Mouse (Mus musculus) limb, embryonic 14.5 days (tissue): ENCODE data around the gene Gsc. TPM values are rescaled to one million over a fixed set of nuclear protein-coding genes. Genes with fewer than 3 reads are reported as not detected.
A peak's percentile ranks its signal among the peaks of the same experiment; 100 is the strongest.

Experiments
- ATAC-seq: fragments of 200-750 bp; cut with Nextera tagmentation; 2 replicates; pipeline ENCODE4 v1.8.0; 2017; ENCODE audit warnings: low read depth, moderate number of reproducible peaks, moderate TSS enrichment; ENCODE audit not compliant: low FRiP score
- DNase-seq: peaks from one replicate; pipeline ENCODE4 v3.0.0-alpha.2; 2015; ENCODE audit warnings: low spot score
- H3K27ac ChIP-seq: fragments of 300-500 bp; sonication (generic); replicated peaks from 2 replicates; pipeline ENCODE4 v1.5.1; 2014; ENCODE audit warnings: low read depth, mild to moderate bottlenecking, low read length, moderate library complexity, mixed read lengths
- H3K27me3 ChIP-seq: fragments of 300-500 bp; sonication (generic); 2 replicates; pipeline ENCODE4 v1.6.1; 2014; ENCODE audit warnings: low read length, mixed read lengths; ENCODE audit not compliant: control insufficient read depth, insufficient read depth
- H3K36me3 ChIP-seq: fragments of 300-500 bp; sonication (generic); 2 replicates; pipeline ENCODE4 v1.6.1; 2014; ENCODE audit warnings: mild to moderate bottlenecking, low read length, moderate library complexity, mixed read lengths; ENCODE audit not compliant: control insufficient read depth, insufficient read depth
- H3K4me1 ChIP-seq: fragments of 300-500 bp; sonication (generic); 2 replicates; pipeline ENCODE4 v1.6.1; 2014; ENCODE audit warnings: antibody characterized with exemption, low read length, mixed read lengths; ENCODE audit not compliant: control insufficient read depth, insufficient read depth
- H3K4me2 ChIP-seq: fragments of 300-500 bp; sonication (generic); replicated peaks from 2 replicates; pipeline ENCODE4 v1.6.1; 2014; ENCODE audit warnings: low read depth, mild to moderate bottlenecking, low read length, moderate library complexity; ENCODE audit not compliant: severe bottlenecking
- H3K4me3 ChIP-seq: fragments of 300-500 bp; sonication (generic); replicated peaks from 2 replicates; pipeline ENCODE4 v1.5.1; 2014; ENCODE audit warnings: low read length
- H3K9ac ChIP-seq: fragments of 300-500 bp; sonication (generic); 2 replicates; pipeline ENCODE4 v1.6.1; 2014; ENCODE audit warnings: mild to moderate bottlenecking, low read depth, low read length, moderate library complexity; ENCODE audit not compliant: severe bottlenecking
- H3K9me3 ChIP-seq: fragments of 300-500 bp; sonication (generic); 2 replicates; pipeline ENCODE4 v1.6.1; 2016; ENCODE audit warnings: low read length; ENCODE audit not compliant: control insufficient read depth
- POLR2A ChIP-seq: fragments of 200-500 bp; IDR thresholded peaks from 2 replicates; pipeline ENCODE4 v1.8.0; 2012; ENCODE audit warnings: inconsistent platforms, mild to moderate bottlenecking, moderate library complexity, borderline replicate concordance; ENCODE audit not compliant: insufficient read depth, insufficient read length; ENCODE audit errors: extremely low read depth
- WGBS: fragments of 180-500 bp; shearing (Covaris S2); extraction: QIAGEN DNeasy Blood & Tissue Kit; methylation state at CpG from one replicate; pipeline ENCODE4 v1.1.7; 2014; 5-methylcytosine and 5-hydroxymethylcytosine counted together
- polyA plus RNA-seq, 2 experiments: library from polyadenylated mRNA; depleted of rRNA in 1 of 2; stranded (reverse) in 1 of 2; unstranded in 1 of 2; fragments of >200 nt; fragmentation: Nextera tagmentation in 1 of 2; extraction: Ambion mirVana in 1 of 2; gene quantifications; 2 replicates each; pipeline versions ENCODE4 v1.2.1 to v1.2.3; 2012 to 2014

Gene Gsc
- polyA plus RNA-seq, 2 experiments, result 9.7 to 17.7 TPM

- no peak for ATAC-seq
- H3K4me2 ChIP-seq, result peak overlapping the region; percentile 88
- no peak for TF ChIP-seq POLR2A
- peak overlapping the region; percentile 82 for H3K9ac ChIP-seq
- 4% methylated on average over 52 of the region's 57 CpGs for WGBS
- no peaks in the 10 kb centered on the region for H3K9me3 ChIP-seq
- no peaks in the 10 kb centered on the region for H3K36me3 ChIP-seq
- DNase-seq, result no peak
- H3K4me3 ChIP-seq, result peak overlapping the region; percentile 60
- H3K4me1 ChIP-seq, result no peaks in the 10 kb centered on the region
- H3K27ac ChIP-seq, result peak overlapping the region; percentile 81; the same call in 1 of the 2 replicates
- peaks cover 67% of the 10 kb centered on the region for H3K27me3 ChIP-seq
Measured at GRCm38 (mm10) chr12:104471351-104472217, 1.5 kb downstream of the Gsc start.

DNA sequence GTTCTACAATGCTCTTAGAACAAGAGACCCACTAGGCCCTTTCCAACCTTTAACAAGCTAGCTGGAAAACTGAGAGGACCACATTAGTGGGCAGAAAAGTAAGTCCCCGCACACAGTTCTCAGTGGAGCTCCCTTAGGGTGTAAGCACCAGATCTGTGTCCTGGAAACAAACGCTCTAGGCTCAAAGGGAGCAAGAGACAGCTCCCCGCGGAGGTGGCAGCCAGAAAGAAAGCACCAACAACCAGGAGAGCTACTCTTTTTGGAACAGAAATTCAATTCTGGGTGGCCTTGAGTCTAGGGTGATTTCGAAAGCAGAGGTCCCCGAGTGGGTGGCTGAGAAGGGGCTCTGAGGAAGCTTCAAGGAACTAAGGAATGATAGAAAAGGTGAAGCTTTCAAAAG, 2.5 kb downstream of the Gsc start:
- Histone ChIP-seq H3K4me2 (peak overlapping the region; percentile 88), H3K9ac (peak overlapping the region; percentile 82), H3K36me3 (no peaks in the 10 kb centered on the region), H3K9me3 (no peaks in the 10 kb centered on the region), H3K4me1 (no peaks in the 10 kb centered on the region), H3K27me3 (peaks cover 60% of the 10 kb centered on the region), H3K27ac (no peak overlapping the region), H3K4me3 (peak overlapping the region; percentile 60)
- no peak for DNase-seq
- no peak for ATAC-seq
- WGBS, result 22% methylated on average over 6 of the region's 6 CpGs
- TF ChIP-seq POLR2A, result no peak

GRCm38 (mm10) chr12:104468783-104469182, 4.3 kb downstream of the Gsc start:
- ATAC-seq (no peak), DNase-seq (no peak)
- Histone ChIP-seq H3K9me3 (no peaks in the 10 kb centered on the region), H3K27ac (no peak overlapping the region), H3K9ac (no peak overlapping the region), H3K36me3 (no peaks in the 10 kb centered on the region), H3K4me2 (0 out of 2 replicates have a peak overlapping the region, but pooled peaks have one; percentile 6), H3K27me3 (peaks cover 44% of the 10 kb centered on the region), H3K4me3 (no peak overlapping the region), H3K4me1 (no peaks in the 10 kb centered on the region)
- TF ChIP-seq POLR2A, result no peak
- WGBS, result 4% methylated on average over 4 of the region's 4 CpGs

DNA sequence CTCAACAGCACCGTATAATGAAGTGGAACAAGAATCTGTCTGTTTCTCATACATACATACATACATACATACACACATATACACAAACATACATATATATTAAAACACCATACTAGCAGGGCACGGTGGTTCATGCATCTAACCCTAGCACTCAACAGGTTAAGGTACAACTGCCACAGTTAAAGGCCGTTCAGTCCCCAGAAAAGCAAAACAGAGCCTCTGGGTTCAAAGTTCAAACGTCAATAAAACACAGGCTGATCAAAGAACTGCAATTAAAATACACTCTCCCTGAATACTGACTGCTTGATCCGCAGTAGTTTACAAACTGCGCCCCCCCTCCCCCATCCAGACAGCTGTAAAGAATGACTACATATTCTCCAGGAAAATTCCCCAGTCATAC, 5.8 kb downstream of the Gsc start:
- H3K9me3 ChIP-seq, result no peaks in the 10 kb centered on the region
- ATAC-seq, result no peak
- no peak overlapping the region for H3K4me2 ChIP-seq
- no peaks in the 10 kb centered on the region for H3K36me3 ChIP-seq
- H3K27me3 ChIP-seq, result peaks cover 30% of the 10 kb centered on the region
- DNase-seq, result no peak
- H3K27ac ChIP-seq, result no peak overlapping the region
- WGBS, result 15% methylated on average over 6 of the region's 6 CpGs
- H3K9ac ChIP-seq, result no peak overlapping the region
- TF ChIP-seq POLR2A, result no peak
- H3K4me3 ChIP-seq, result no peak overlapping the region
- no peaks in the 10 kb centered on the region for H3K4me1 ChIP-seq

DNA sequence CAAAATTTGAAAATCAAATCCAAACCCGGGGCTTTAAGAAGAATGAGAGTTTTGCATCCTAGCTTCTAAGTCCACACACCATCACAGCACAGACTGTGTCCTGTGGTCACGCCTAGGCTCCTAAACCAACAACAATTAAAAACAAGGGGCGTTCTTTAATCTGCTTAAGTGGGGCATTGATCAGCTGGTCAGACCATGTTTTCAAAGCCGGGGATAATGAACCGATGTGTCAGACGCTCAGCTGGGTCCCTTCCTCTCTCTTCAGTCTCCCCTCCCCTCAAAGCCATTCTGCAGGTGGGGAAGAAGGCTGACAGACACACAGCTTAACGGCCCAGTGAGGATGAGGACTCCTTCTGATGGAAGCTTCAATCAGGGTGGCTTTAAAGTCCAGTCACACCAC, 6.2 kb downstream of the Gsc start:
- ATAC-seq (no peak), DNase-seq (no peak)
- TF ChIP-seq POLR2A, result no peak
- no peaks in the 10 kb centered on the region for H3K9me3 ChIP-seq
- no peak overlapping the region for H3K4me3 ChIP-seq
- peaks cover 4% of the 10 kb centered on the region for H3K4me1 ChIP-seq
- no peak overlapping the region for H3K9ac ChIP-seq
- no peaks in the 10 kb centered on the region for H3K36me3 ChIP-seq
- WGBS, result 27% methylated on average over 7 of the region's 7 CpGs
- H3K27me3 ChIP-seq, result peaks cover 26% of the 10 kb centered on the region
- no peak overlapping the region for H3K4me2 ChIP-seq
- H3K27ac ChIP-seq, result no peak overlapping the region
